Mouse (Mus musculus): ENCODE data around the gene Tpx2. TPM values are rescaled to one million over a fixed set of nuclear protein-coding genes. Genes with fewer than 3 reads are reported as not detected.
A peak's percentile ranks its signal among the peaks of the same experiment; 100 is the strongest.

Gene Tpx2
- total RNA-seq (2021), result 10 to 100 TPM; 22.2 to 24.0 TPM
- long read RNA-seq, experiment 1, full-length matches to known transcripts, result 9 of 18 reads
- long read RNA-seq, experiment 1, partial matches to known transcripts, result 3 of 18 reads
- long read RNA-seq, experiment 1, other reads (novel, unspliced or antisense), result 6 of 18 reads
- long read RNA-seq, experiment 2, full-length matches to known transcripts, result 11 of 23 reads
- long read RNA-seq, experiment 2, partial matches to known transcripts, result 4 of 23 reads
- long read RNA-seq, experiment 2, other reads (novel, unspliced or antisense), result 8 of 23 reads

DNA sequence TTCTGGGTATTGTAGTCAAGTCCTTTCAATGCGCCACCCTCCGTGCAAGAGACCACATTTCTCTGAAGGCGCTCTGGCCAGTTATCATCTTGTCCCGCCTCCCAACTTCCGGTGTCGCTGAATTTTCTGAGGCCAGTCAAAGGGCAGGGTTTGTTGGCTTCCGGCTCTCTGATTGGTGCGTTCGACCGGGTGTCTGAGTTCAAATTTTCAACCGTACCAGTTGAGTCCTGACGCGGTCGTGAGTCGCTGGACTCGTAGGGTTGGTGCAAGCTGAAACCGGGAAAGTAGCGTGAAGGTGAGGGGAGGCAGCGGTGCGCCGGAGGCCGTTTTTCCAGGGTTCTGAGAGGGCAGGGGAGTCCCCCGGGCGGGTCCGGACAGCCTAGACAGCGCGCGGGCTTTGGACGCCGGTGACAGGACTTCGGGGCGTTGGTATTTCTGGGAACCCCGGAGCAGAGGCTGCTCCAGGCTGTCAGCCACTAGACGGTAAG, at the start of gene Tpx2:
Gene Tpx2 (plus strand): TSS at position 150 of the 488 bp plus-strand sequence.
- DNase-seq (ENCODE audit: low spot score in 2 of 2), result peak; percentile 91 to 97

DNA sequence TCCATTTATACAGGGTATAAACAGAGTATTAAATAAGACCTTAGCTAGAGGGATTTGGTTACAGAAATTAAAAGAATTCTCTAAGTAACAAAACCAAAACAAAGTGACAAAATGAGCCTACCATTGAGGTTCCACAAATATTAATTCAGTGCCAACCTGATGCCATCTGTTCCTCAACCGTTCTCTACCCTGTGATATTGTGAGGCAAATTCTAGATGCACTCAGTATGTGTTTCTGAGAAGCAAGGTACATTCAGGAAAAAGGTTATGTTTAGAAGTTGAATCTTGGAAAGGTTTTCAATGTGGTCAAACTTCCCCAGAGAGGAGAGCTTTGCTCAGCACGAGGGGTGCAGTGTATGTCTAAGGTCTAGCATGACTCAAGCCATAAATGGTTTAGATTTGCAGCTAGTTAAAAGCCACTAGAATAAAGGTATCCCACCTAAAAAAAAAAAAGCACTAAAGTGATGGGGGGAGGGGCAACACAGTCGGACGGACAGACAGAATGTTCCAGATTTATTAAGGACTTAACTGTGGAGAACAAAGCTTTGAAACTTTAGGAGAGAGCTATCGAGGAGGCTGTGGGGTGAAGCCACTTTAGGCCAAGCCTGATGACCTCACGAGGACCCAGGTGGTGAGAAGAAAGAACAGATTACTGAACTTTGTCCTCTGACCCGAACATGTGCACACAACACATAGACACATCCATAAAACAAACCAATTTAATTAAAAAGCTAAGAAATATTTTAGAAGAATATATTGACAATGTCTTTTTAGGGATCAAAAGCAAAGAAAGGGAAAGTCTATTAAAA, 47.6 kb upstream of the Tpx2 start:
- no peak for DNase-seq (ENCODE audit: low spot score in 2 of 2)

DNA sequence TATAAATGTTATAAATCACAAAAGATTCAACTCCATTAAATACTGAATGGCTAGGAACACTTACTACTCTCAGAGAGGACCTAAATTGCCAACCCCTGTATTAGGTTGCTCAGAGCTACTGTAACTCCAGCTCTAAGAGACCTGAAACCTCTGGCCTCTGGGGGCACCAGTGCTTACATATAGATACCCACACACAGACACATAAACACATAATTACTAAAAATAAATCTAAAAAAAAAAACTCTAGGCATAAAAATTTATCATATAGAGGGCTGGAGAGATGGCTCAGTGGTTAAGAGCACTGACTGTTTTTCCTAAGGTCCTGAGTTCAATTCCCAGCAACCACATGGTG, 47.0 kb upstream of the Tpx2 start:
- DNase-seq (ENCODE audit: low spot score in 2 of 2), result no peak

DNA sequence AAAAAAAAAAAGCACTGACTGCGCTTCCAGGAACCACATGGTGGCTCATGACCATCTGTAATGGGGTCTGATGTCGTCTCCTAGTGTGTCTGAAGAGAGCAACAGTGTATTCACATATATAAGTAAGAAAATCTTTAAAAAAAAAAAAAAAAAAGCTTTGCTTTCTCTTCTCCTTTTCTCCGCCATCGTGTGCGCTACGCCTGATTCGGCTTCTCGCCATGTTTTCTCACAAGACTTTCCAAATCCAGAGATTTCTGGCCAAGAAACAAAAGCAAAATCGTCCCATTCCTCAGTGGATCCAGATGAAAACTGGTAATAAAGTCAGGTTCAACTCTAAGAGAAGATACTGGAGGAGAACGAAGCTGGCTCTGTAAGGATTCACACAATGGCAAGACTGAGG, 45.5 kb upstream of the Tpx2 start:
- DNase-seq (ENCODE audit: low spot score in 2 of 2), result no peak

DNA sequence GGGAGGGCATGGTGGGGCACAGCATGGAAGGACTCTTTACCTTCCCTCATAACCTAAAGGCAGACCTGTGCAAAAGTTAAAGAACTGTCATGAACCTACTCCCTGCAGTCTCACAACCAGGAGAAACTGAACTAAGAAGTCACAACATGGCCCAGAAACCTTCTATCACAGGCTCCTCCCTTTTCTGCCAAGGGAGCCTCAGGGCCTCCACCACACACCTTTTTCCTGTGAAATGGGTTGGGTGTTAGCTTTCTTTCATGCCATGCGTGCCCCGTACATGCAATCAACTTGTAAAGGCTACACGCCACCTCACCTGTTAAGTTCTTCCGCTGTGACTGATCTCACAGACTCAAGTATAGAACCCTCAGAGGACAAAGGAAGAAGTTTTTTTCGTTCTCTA, 44.7 kb upstream of the Tpx2 start:
- no peak for DNase-seq (ENCODE audit: low spot score in 2 of 2)

DNA sequence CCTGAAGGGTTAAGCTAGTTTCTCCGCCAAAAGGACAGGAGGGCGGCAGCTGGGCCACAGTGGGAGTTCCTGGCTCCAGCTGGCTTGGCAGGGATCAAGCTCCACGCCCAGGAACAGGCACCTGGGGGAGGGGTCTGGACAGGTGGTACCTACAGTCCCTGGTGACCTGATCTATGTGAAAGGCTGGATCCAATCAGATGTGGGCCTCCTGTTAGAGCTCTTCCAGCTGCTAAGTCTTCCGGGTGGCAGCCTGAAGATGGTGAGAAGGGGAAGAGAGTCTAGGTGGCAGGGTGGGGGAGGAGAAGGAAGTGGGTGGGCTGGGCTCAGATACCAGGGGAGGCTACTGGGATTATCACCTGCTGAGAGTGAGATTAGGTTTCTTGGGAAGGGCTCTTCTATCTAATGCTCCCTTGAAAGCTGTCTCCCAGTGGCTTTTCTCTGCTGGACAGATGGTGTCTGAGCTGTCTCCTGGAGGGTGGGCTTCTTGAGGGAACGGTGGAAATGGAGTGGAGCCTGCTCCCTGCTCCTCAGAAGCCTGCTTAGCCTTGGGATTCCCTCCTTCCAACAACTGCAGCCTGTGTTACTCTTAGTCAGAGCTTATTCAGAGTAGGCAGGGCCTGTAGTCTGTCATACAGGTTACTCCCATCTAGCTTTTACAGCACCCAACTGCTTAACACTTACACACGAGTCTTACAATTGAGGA, 43.2 kb upstream of the Tpx2 start:
- DNase-seq (ENCODE audit: low spot score in 2 of 2), result no peak

DNA sequence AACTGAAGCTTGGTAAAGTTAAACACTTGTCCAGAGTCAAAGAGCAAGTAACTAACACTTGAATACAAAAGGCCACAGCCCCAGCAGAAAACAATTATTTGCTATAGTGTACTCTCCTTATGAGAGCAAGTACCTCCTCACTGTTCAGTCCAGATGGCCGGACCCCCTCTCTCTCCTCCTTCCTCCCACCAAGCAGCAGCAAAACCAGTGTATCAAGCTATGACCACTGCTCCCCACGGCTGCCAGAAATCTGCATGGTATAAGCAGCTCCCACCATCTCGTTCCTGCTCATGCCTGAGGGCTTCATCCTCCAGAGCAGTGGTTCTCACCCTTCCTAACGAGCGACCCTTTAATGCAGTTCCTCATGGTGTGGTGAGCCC, 42.7 kb upstream of the Tpx2 start:
- DNase-seq (ENCODE audit: low spot score in 2 of 2), result no peak

DNA sequence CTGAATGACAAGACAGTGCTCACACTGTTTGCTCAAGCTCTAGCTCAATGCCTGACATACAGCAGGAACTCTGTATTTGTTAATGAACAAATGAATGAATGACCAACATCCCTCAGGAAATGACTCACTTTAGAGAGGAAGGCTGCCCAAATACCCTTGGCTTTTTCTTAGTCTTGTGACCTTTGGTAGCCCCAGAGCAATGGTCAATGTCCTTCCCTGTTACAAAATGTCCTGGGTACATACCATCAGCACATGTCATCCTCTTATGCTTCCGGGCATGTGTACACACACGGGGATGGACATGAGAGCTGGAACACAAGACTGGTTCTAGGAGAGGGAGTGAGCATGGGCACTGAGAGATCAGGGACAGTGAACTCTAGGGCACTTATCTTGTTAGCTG, 41.7 kb upstream of the Tpx2 start:
- DNase-seq (ENCODE audit: low spot score in 2 of 2), result no peak

DNA sequence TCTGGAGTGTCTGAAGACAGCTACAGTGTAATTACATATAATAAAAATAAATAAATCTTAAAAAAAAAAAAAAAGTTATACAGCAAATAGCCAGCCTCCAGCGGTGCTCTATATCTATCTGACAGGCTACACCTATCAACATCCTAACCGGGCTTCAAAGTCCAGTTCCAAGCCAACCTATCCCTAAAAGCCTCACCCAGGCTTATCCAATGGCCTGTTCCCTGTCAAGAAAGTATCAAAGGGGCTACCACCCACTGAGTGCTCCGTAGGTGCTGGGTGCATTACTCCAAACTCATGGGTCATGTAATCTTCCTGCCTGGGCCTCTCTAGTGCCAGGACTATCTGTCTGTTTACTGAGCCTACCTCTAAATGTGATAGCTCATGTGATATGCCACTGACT, 39.6 kb upstream of the Tpx2 start:
- DNase-seq (ENCODE audit: low spot score in 2 of 2), result no peak

DNA sequence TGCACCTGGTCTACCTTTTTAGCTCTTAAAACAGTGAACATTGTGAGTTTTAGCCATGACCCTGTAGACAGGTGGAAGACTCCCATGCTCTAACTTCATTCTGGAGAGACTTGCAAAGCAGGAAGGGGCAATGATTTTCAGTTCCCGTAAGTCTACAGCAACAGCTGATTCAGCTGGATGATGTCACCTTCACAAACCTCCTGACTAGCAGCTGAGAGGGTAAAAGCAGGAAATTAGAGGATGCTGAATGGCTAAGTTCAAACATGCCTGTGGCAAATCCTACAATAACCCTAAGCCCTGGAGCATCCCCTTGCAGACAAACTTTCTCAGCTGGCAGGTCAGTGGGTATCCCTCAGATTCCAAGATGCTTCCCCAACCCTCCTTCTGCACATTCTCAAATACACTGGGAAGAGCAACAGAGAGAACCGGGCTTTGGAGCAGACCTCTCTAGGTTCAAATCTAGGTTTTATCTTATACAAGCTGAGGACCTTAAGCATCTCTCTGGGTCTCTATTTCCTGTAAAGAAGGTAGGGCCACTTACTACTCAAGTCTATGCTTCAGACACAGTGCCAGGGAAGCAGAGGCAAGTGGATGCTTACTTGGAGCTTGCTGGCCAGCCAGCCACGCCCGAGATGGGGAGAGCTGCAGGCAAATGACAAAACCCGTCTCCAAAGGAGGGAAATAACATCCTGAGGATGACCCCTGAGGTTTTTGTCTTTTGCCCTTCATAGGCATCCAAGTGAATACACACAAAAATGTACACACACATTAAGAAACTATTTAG, 37.4 kb upstream of the Tpx2 start:
- DNase-seq (ENCODE audit: low spot score in 2 of 2), result no peak

DNA sequence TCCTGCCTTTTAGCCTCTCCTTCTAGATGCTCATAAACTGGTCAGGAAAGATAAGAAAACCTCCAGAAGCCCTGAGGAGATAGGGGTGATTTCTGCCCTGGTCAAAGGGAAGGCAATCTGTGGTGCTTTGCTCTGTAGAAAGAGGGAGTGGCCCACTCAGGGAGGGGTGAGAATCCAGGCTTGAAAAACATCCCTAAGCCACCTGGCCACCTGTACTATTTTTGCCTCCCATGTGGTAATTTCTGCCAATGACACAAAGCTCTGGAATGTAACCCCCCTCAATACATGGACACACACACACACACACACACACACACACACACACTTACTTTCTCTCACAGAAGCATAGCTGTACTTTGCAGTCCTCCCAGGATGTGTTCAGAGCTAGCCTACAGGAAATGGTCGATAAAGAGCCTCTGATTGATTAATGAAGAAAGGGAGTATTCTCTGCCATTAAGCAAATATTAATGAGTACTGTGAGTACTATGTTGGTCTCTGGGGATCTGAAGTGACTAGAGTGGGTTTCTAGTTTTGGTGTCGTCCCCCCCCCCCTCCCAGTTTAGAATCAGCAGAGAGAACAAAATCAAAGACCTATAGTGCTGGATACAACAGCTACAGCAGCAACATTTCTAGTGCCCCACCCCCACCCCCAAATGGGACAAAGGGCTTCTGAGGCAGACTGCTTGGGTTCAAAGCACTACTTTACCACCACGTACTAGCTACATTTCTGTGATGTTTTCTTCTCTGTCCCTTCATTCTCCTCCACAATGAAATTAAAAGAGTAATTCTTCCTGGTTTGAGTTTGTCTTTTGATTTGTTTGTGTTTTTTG, 36.2 kb upstream of the Tpx2 start:
- DNase-seq (ENCODE audit: low spot score in 2 of 2), result no peak

DNA sequence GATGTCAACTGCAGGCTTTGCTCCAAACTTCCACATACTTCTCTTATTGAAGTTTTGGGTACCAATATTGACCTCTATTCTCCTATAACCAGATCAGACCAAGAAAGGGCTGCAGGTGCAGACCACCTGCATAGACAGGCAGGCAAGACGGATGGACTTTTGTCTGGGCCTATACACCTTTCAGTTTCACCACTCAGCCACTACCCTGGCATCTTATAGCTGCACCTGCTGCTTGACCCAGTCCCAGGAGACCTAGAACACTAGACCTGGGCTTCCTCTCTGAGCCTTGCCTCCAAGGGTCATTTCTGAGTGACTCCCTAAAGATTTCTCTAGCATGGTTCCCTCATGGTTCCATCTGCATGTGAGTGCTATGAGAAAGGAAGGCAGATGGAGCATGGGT, 34.5 kb upstream of the Tpx2 start:
- no peak for DNase-seq (ENCODE audit: low spot score in 2 of 2)

DNA sequence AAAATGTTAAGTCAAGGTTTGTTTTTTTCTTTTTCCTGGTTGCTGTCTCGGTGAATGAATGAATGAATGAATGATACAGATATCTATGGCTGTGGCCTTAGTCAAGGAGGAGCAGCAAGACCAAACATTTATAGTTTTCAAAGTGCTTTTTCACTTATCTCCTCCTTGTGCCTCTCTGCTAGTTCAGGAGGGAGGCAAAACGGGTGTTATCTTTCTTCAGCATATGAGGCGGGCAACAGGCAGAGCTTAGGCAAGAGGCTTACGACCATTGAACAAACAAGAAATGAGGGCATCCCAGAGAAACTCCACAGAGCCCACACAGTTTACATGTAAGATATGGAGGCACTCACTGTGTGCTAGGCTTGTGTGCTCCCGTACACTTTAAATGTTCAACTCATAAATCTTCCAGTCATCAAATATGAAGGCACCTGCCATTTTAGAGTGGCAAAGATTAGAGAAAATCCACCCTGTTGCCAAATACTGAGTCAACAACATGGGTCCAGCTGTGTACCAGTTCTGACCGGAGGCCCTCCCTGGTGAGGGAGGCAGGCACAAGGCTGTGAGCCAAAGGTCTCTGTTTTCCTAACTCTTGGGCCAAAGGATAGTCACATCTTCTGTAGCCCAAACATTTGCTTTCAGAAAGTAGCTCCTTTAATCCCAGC, 33.4 kb upstream of the Tpx2 start:
- no peak for DNase-seq (ENCODE audit: low spot score in 2 of 2)

DNA sequence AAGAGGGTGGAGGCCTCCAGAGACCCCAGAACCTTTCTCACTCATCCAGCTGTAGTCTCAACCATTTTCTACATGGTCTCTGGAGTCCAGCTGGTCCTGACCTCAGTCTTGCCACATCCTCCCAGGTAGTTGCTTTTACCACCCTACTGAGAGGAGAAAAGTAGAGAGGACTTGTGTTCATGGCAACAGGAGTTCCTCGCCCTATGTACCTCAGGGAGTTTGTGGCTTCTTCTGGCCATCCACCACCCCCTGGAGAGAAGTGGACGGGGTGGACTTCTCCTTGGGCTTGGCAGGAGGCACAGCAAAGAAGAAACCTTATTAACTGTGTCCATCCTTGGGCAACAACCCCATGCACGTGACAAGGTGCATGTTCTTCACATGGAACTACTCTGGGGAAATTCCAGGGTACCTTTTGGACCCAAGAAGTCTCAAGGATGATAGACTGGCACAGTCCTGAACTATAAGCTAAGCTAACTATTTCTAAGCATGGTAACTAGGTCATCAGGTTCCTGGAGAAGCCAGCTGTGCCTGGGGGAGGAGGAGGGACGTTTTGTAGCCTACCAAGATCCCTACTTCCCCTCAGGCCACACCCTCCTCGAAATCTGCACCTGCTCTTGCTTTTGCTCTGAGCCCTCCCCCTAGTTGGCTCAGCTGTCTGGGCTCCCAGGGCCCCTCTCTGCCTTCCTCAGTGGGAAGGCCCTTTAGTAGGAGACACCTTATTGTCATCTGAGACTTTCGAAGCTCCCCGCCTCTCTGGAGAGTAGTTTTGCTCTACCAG, 31.7 kb upstream of the Tpx2 start:
- DNase-seq (ENCODE audit: low spot score in 2 of 2), result no peak

DNA sequence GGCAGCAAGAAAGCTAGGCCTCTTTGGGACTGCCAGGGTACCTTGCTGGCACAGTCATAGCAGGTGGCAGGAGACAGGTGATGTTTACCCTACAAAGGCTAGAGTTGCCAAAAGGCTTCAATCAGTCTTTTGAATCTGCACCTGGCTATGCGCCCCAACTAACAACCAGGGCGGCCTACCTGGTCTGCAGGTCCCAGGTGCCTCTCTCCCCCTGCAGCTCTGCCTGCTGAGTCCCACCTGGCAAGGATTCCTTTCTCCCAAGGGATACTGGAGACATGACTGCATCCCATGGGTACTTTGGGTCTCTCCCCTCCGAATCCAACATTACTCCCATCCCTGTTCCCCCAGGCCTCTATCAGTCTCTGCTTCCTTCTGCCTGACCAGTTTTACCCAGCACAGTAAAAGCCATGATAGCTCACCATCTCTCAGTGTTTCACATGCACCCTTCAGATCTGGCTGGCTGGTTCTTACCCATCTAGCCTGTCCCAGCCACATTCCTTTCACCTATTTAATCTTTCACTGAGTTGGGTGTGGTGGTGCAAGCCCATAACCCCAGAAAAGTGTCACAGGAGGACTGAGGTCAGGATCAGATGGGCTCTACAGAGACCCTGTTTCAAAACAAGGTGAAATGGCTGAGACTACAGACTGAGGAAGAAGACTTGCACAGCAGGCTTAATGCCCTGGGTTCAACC, 31.0 kb upstream of the Tpx2 start:
- no peak for DNase-seq (ENCODE audit: low spot score in 2 of 2)

DNA sequence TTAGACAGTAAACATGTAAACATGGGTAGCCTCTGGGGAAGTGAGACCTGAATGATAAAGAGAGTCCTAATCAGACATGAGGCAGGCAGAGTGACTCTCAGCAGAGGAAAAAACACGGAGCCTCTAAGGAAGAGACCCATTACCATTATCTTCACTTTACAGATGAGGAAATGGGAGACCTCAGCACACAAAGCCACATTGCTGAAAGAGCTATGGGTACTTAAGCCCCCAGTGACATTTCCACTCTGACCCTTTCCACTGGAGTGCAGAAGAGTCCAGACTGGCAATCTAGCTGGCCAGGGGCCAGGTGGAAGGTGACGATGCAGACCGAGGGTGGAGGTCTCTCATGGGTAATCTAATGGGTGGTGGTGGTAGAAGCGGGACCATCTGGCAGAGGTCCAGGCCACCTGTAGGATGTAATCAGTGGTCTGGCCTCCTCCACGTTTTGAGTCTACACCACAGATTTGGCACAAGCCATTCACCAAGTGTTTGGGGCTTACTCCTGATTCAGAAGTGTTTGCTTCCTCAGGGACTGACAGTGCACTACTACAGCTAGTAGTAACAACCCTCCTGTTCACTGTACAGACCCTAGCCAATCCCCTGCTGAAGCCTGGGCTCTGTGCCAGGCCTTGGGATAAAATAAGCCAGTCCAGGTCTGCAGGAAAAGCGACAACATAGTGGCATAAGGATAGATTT, 30.0 kb upstream of the Tpx2 start:
- DNase-seq (ENCODE audit: low spot score in 2 of 2), result peak in 1 of 2 experiments; percentile 38

DNA sequence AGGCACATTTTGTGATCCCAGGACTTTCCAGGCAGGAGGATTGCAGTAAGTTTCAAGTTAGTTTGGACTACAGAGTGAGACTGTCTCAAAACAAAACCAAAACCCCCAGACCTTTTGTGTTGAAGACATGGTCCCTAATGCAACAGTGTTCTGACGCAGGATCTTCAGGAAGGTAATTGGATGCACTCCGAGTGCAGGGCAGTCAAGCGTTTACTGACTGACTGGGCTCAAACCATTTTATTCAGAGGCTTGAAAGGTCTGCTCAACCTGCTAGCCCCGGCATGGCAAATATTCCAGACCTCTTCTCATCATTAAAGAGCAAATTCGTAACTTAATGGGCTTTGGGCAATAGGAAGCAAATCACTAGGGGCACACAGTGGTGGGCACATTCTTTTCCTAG, 29.1 kb upstream of the Tpx2 start:
- no peak for DNase-seq (ENCODE audit: low spot score in 2 of 2)

DNA sequence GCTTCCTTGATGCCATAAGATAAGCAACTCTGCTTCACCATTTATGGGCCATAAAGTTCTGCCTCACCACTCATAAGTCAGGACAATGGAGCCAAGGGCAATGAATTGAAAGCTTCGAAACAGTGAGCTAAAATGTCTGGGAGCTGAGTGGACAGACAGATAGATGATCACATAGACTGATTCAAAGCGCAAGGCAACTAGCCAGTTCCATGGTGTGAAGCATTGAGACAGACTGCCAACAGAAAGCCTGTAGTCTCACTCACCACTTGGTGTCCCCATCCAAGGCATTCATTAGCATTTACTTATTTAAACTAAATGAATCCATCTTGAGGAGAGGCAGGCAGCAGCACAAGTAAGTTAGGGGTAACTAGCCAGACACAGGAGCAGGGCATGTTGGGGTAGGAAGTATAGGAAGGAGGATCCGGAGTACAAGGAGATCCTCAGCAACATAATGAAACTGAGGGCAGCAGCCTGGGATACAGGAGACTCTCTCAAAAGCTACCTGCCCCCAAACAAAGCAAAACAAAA, 28.6 kb upstream of the Tpx2 start:
- no peak for DNase-seq (ENCODE audit: low spot score in 2 of 2)

Data from gastrocnemius, postnatal 4 days (tissue).